Mouse (Mus musculus) ES-CJ7 (cell line): ENCODE measurements around the gene Syt16.
A peak's percentile ranks its signal among the peaks of the same experiment; 100 is the strongest.

Source experiments
- DNase-seq: peaks from one replicate; pipeline ENCODE4 v3.0.0; 2011; ENCODE audit warnings: low read depth, low spot score

The Syt16 gene

GRCm38 (mm10) chr12:74105811-74106513 is 108.5 kb downstream of the Syt16 start:
- no peak for DNase-seq

- no peak for DNase-seq
Measured at GRCm38 (mm10) chr12:74108663-74109081, 111.2 kb downstream of the Syt16 start.

- DNase-seq: no peak
Measured at GRCm38 (mm10) chr12:74109462-74110068, 112.1 kb downstream of the Syt16 start.

- DNase-seq: no peak
Measured at GRCm38 (mm10) chr12:74116825-74117224, 119.4 kb downstream of the Syt16 start.

- peak; percentile 42 for DNase-seq
Measured at GRCm38 (mm10) chr12:74125796-74126195, 128.3 kb downstream of the Syt16 start.

GRCm38 (mm10) chr12:74128229-74128628 is 130.8 kb downstream of the Syt16 start:
- peak; percentile 22 for DNase-seq

GRCm38 (mm10) chr12:74131790-74132189 is 134.3 kb downstream of the Syt16 start:
- no peak for DNase-seq

GRCm38 (mm10) chr12:74142147-74142546 is 144.7 kb downstream of the Syt16 start:
- no peak for DNase-seq

- DNase-seq: no peak
Measured at GRCm38 (mm10) chr12:74144385-74144784, 146.9 kb downstream of the Syt16 start.

- DNase-seq: peak; percentile 25
Measured at GRCm38 (mm10) chr12:74160791-74161190, 163.3 kb downstream of the Syt16 start.

GRCm38 (mm10) chr12:74163080-74163479 is 165.6 kb downstream of the Syt16 start:
- no peak for DNase-seq

- no peak for DNase-seq
Measured at GRCm38 (mm10) chr12:74171257-74171656, 173.8 kb downstream of the Syt16 start.

- no peak for DNase-seq
Measured at GRCm38 (mm10) chr12:74173902-74174301, 176.4 kb downstream of the Syt16 start.

GRCm38 (mm10) chr12:74184596-74184995 is 187.1 kb downstream of the Syt16 start:
- DNase-seq: no peak

- no peak for DNase-seq
Measured at GRCm38 (mm10) chr12:74188243-74188785, 190.9 kb downstream of the Syt16 start.

- no peak for DNase-seq
Measured at GRCm38 (mm10) chr12:74188815-74189214, 191.4 kb downstream of the Syt16 start.

- DNase-seq: no peak
Measured at GRCm38 (mm10) chr12:74189840-74190239, 192.4 kb downstream of the Syt16 start.

GRCm38 (mm10) chr12:74190297-74190696 is 192.8 kb downstream of the Syt16 start:
- DNase-seq: no peak

GRCm38 (mm10) chr12:74192552-74192951 is 195.1 kb downstream of the Syt16 start:
- no peak for DNase-seq

GRCm38 (mm10) chr12:74201410-74201809 is 203.9 kb downstream of the Syt16 start:
- DNase-seq: no peak

GRCm38 (mm10) chr12:74202431-74203042 is 205.1 kb downstream of the Syt16 start:
- DNase-seq: no peak

GRCm38 (mm10) chr12:74212156-74212555 is 214.7 kb downstream of the Syt16 start:
- DNase-seq: no peak
